Mouse (Mus musculus): Measurements from ENCODE around the gene Thumpd1.
A peak's percentile ranks its signal among the peaks of the same experiment; 100 is the strongest.
"Not testable (repeated sequence)": the region's sequence is repeated elsewhere in the genome, so short reads cannot be mapped to it uniquely, and the experiment has no call there.

The Thumpd1 gene

DNA sequence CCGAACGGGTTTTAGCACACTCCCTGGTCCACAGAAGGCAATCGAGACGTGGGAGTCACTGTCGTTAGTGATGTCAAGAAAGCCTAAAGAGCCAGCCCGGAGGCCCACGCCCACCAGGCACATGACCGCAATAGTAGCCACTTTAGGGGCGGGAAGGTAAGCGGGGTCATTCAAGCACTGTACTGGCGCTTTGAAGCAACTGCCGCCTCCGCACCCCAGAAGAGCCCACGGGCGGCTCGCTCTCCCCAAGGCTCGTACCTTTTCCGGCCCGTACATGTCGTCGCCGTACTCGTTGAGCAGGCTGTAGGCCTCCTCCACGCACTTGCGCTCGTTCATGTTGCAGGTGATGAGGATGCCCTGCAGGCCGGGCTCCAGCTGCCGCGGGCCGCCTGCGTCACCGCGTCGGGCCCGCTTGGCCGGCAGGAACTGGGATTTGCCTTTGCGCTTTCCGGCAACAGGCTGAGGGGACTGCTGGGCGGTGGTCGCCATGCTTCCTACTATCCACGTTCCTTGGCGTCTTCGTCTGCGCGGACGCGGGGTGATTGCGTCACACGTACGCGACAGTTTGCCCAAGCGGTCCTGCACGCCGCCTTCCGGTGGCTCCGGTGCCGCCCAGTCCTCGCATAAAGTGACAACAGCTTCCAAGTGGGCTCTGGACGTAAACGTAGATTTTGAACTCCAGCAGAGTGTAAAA, at the start of gene Thumpd1:
TSS of gene Thumpd1 (minus strand) at position 546 of the 694 bp plus-strand sequence.
- DNase-seq (ENCODE audit: low spot score): peak; percentile 90

GRCm38 (mm10) chr7:119769895-119770294, 49.3 kb upstream of the Thumpd1 start:
- DNase-seq (ENCODE audit: low spot score): no peak

GRCm38 (mm10) chr7:119766996-119767395, 46.4 kb upstream of the Thumpd1 start:
- DNase-seq (ENCODE audit: low spot score): no peak

GRCm38 (mm10) chr7:119764377-119764776, 43.8 kb upstream of the Thumpd1 start:
- DNase-seq (ENCODE audit: low spot score): no peak

DNA sequence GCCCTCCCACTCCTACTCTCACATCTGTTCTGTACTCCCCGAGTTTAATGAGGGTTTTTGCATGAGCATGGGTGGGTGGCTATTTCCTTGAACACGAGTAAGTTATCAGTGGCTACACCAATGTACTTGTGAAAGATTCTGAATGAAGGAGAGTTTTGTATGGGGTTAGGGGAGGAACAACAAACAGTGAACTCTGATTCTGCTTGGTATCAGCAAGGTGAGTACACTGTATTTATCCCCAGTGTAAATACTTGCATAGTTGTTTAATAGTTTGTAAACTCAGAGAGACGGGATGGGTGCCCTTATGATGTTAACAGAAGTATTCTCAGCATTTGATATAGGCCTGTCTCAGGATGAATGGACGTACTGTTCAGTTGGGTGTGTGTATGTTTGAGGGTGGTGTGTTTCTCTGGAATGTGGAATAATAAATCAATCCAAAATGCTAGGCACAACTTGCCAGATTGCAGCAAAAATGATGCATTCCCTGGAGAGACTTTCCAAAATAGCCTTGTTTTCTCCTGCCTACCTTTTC, 41.6 kb upstream of the Thumpd1 start:
- no peak for DNase-seq (ENCODE audit: low spot score)

DNA sequence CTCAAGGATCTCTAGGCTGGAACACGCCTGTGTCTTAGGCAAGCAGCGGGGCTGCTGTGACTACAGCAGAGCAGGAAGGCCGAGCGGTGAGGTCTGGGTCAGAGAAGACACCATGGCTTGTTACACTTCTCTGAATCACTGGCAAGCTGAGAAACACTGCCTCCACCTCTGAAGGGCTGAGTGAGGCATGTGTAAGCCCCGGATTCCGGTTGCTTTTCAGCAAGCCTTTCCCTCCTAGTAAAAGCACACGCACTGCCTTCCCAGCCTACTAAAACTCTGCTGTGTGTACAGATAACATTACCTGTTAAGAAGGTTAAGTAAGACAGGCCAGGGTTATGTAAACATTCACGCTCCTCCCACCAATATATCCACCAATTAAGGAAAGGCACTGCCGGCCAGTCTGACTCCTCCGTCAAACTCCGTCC, 39.9 kb upstream of the Thumpd1 start, which contains the start of gene Acsm3:
TSS of gene Acsm3 (plus strand) at position 397 of the 425 bp plus-strand sequence.
- DNase-seq (ENCODE audit: low spot score): no peak

DNA sequence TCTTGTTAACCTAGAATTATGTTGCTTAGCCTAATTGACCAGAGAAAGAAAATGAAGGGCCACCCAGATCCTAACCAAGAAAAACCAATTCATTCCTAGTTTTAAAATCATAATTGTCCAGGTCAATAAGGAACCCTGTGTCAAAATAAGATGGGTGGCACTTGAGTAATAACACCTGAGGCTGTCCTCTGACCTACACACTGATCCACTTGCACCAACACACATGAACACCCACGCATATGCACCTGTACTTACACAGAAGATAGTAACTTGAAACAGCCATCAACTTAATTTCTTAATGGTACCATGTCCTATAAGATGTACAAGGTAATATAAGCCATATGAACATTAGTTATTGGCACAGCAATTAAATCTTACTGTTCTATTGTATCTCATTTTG, 33.1 kb upstream of the Thumpd1 start:
- no peak for DNase-seq (ENCODE audit: low spot score)

DNA sequence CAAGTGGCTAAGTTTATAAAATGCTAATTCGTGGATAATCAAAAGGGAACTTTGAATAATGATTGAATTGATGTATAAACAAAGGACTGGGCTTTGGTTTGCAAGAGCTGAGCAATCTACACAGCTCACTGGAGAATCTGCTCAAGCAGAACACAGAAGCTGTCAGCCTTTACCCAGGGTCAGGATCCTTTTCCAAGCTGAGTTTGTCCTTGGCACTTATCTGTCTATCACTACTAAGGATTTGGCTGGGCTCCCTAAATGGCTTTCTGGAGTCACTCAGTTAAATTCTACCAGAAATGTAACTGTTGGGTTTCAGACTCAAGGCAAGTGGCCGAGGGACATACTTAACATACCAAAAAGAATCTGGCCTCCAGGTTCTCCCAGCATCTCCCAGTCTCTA, 29.3 kb upstream of the Thumpd1 start:
- no peak for DNase-seq (ENCODE audit: low spot score)

- no peak for DNase-seq (ENCODE audit: low spot score)
Measured at GRCm38 (mm10) chr7:119748761-119749160, 28.2 kb upstream of the Thumpd1 start.

DNA sequence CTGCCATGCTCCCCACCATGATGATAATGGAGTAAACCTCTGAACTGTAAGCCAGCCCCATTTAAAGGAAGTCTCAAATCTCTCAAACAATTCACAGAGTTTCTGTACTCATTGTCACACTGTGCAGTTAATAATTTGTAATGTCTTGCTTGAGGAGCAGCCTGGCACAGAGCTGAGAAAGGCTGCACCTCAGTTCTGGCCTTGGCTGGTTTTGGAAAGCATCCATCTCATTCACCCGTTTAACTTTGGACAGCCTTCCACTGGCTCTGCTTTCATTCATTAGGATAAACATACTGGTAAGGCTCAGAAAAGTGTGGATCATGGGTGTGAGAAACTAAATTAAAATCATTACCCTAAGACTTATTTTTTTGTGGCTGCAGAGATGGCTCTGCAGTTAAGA, 25.3 kb upstream of the Thumpd1 start:
- DNase-seq (ENCODE audit: low spot score): no peak

GRCm38 (mm10) chr7:119744321-119744720, 23.7 kb upstream of the Thumpd1 start:
- no peak for DNase-seq (ENCODE audit: low spot score)

- not testable (repeated sequence) for DNase-seq (ENCODE audit: low spot score)
Measured at GRCm38 (mm10) chr7:119739798-119740468, 19.3 kb upstream of the Thumpd1 start.

DNA sequence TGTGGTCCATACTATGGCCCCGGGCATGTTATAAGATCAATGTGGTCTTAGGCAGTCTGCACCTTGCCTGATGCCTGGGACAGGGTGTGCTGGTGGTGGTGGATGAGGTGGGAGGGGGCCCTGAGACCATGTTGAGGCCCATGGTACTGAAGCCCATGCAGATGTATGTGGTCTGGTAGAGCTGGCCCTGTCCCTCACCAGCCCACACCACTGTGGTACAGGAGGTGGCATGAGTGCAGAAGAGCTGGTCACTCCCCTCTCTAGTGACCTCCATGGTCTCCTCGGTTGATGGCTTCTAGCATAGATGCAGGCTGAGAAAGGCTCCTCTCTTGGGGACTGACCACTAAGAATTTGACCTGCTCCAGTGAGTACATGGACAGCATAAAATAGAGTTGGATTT, 18.3 kb upstream of the Thumpd1 start:
- no peak for DNase-seq (ENCODE audit: low spot score)

GRCm38 (mm10) chr7:119731262-119731661, 10.7 kb upstream of the Thumpd1 start:
- DNase-seq (ENCODE audit: low spot score): not testable (repeated sequence)

DNA sequence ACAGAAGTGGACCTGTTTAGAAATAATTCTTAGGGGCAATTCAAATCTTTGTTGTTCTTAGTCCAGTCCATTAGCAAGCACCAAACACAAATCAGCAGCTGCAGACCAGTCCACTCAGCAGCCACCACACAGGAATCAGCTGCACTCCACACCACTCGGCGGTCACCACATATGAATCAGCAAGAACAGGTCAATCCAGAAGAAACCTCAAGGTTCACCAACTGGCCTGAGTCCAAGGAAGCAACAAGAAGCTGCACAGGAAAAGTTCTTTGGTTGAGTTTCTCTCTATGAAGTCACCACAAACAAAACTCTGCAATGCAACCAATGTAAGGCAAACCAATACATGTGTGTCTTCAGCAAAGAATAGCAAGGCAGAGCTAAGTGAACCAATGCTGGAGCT, 7.0 kb upstream of the Thumpd1 start:
- DNase-seq (ENCODE audit: low spot score): no peak

DNA sequence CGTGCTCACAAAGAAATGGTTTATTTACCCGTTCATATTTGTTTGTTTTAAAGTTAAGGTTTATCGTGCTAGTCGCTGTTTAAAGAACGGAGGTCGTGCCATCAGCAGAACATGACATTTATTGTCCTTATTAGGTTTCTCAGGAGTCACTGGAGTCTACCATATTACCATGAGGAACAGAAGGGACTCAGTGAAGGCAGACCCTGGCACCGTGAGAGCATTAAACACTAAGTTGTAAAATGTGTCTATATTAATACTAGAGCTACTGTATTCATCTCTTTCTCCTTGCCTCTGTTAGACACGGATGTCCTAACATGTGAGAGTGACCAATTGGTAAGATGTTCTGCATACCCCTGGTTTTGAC, 331 bp upstream of the Thumpd1 start:
- DNase-seq (ENCODE audit: low spot score): no peak

DNA sequence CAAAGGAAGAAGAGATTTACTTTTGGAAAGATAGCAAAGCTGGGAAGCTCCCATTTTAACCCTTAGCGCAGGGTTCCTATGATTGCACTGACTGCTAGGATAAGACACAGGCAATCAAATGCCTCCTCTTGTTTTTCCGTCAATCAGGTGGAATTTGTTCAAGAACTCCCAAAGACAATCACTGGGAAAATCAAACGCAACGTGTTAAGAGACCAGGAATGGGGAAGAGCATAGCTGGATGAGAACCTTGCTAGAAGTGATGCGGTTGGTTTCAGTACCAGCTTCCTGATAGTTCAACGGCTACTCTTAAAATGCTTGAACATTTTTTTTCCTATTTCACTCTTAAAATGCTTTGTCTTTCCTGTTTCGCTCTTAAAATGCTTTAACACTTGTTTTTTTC, 6.5 kb downstream of the Thumpd1 start:
- DNase-seq (ENCODE audit: low spot score): no peak

GRCm38 (mm10) chr7:119694926-119695325, 25.7 kb downstream of the Thumpd1 start:
- DNase-seq (ENCODE audit: low spot score): no peak

DNA sequence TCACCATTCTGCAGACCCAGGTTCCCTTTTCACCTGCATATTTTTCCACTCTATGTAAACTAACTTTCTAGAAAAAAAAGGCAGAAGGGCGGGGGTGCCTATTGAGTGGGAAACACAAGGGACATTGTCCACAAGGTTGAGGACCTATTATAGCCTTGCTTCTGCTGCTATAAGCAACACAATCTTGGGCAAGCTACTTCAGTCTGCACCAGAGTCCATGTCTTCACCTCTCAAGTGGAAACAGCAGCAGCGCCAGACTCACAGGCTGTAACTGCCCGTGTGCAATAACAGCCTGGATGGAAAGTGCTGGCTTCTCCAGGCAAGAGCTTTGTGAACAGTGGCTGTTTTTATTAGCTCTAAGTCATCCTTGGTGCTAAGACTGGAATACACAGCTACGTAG, 28.3 kb downstream of the Thumpd1 start:
- DNase-seq (ENCODE audit: low spot score): no peak

GRCm38 (mm10) chr7:119689726-119690125, 30.9 kb downstream of the Thumpd1 start, which contains the start of gene Acsm4:
Gene Acsm4, plus strand, starts transcription at chr7:119690026.
- DNase-seq (ENCODE audit: low spot score): no peak

DNA sequence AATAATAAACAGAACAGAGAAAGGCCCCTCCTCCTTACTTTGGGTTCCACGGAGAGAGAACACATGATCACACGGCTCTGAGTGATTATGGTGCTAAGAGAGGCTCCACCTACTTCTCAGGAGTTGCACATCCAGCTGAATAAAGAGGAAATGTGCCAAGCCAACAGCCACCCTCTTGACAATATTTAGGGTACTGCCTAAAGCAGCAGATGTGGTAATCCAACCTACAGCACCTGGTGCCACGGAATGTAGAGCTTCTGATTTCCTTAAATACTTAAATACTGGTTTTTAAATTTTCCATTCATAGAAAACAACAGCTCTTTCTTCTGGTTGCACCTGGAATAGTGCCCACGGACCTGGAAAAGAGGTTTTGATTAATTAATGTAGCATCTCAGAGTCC, 37.9 kb downstream of the Thumpd1 start:
- DNase-seq (ENCODE audit: low spot score): no peak

DNA sequence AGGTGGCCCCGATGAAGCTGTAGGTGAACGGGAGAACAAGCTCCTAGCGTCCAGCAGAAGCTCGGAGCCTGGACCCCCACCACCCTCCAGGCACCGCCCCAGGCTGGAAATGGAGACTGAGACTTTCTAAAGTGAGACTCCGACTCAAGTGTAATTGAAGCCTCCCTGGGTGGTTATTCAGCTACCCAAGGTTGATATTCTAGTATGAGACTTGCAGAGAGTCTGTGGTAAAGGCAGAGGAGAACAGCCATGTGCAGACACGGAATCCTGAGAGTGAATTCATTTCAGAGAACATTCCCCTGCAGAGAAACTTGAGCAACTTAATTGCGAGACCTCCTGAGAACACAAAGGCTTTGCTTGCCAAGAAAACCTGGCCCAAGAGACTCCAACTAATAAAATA, 40.5 kb downstream of the Thumpd1 start:
- no peak for DNase-seq (ENCODE audit: low spot score)

DNA sequence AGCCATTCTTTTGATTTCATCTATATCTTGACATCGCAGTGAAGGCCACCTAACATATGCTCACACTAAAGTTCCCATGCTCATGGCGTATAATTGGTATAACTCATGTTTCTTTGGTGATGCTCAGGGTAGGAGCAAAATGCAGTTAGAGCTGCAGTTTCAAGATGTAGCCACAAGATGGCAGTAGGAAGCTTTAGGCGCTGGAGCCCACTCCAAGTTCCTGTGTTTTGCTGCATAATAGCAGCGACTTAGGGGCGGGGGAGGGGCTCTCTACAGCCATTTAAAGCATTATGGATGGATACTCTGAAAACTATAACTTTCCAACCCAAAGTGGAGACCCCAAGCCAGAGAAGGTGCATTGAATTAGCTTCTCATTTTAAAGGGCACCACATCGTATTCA, 47.1 kb downstream of the Thumpd1 start:
- DNase-seq (ENCODE audit: low spot score): peak; percentile 37

Measured in layer of hippocampus, adult 9-10 months (tissue).